Mouse (Mus musculus): Measurements from ENCODE around the gene Oit1.
A peak's percentile ranks its signal among the peaks of the same experiment; 100 is the strongest.

Oit1 gene

DNA sequence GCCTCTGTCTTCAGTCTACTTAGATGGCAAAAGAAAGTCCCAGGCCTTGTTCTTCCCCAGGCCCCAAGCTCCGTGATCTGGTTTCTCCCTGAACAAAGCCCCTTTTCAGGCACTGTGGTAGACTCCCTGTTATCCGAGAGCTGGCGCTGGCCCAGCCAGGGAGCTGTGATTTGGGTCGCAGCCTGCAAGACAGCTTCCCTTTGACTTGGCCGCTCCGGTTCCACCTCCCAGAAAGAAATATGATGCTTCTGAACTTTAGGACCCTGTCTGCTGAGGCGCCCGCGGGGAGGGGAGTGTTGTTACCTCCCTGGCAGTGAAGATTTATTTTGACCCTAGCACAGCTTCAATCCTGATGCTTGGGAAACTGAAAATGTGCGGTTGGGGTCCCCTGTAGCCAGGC, 42.6 kb downstream of the Oit1 start:
- DNase-seq (ENCODE audit: low spot score) = no peak

DNA sequence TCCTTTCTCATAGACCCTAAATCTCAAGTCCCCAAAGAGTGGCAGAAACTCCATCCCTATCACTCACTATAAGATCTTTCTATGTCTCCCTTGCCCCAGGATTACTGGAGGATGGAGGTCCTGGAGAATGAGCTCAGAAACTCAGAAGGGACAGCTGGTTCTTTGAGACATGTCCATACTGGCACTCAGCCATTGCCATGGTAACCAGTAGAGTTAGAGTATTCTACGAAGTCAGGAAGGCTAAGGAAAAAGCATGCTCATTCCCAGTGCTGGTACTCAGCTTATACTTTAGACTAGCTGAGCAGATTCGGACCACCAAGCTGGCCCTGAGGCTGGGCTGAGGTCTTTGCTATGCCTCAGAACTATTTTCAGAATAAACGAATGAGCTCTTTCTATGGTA, 44.0 kb downstream of the Oit1 start:
- no peak for DNase-seq (ENCODE audit: low spot score)

DNA sequence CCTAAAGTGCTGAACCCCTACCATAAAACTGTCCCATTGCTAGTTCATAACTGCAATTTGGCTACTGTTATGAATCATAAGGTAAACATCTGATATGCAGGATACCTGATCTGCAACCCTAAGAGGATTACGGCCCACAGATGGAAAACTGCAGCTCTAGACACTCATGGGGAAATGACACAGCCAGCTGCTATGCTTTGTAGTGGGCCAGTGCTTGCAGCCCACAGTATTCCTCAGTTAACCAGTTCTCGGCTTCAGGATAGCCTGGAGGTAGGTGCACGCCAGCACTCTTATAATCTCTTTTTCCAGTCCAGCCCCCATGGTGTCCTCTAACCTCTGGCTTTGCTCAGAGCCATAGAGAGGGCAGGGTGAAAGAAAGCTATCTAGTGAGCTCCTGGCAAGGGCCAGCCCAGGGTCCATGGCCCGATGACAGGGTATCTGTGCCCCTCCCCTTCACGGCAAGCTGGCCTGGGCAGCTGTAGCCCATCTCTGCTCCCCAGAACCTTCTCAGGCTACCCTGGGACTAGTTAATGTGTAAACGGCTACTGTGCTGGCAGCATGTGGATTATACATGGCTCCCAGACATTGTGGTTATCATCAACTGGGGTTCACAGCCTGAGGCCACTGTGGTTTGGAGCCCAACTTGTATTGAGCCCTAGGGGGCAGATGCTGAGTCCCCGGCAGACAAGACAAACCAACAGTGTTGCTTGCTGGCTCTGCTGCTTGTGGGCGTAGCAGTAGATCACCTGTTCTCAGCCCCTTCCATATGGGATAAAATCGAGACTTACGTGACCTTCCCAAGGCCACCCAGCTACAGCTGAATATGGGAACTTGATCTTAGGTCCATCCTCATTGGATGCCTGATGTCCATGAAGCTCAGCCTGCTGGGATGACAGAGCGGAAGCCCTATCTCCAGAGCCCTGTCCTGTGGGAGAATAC, 46.0 kb downstream of the Oit1 start:
- DNase-seq (ENCODE audit: low spot score) = no peak

DNA sequence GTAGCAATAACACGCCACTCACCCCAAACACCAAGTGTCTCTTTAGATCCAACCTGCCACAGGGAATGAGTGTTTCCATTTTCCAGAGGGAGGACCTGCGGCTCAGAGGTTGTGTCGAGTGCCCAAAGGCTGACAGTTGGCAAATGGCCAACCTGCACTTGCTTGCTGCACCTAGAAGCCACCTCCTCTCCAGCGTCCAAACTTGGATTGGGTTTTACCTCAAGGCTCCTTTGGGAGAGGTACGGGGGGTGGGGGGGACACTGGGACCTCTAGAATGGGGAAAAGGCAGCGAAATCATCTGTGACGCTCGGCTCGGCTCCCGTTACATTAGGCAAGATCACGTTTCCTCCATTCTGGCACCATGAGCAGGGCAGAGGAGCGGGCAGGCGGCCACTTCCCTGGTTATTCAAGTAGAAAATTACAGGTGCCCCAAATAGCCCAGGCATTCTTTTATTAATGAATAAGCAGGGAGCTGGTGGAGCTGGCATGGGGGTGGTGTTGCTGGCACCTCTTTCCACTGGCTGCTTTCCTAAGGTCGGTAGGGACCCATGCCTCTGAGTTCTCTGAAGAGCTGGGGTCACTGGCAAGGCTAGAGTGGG, 47.1 kb downstream of the Oit1 start:
- DNase-seq (ENCODE audit: low spot score) = peak; percentile 38

DNA sequence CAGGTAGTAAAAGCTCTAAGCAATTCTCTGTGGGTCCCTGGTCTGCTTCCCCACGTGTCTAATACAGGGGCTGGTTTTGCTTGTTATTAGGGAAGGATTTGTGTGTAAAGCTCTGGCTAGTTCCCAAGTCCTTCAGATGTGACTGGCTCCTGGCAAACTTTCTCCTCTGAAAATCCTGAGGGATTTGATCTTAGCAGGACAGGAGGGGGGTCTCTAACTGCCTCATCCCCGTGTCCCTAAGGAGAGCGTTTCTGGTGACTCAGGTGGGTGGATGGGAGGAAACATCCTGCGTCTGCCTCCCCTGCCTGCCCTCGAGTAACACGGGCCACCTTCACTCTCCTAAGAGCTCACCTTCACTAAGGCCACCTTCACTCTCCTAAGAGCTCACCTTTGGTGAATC, 48.2 kb downstream of the Oit1 start:
- no peak for DNase-seq (ENCODE audit: low spot score)

DNA sequence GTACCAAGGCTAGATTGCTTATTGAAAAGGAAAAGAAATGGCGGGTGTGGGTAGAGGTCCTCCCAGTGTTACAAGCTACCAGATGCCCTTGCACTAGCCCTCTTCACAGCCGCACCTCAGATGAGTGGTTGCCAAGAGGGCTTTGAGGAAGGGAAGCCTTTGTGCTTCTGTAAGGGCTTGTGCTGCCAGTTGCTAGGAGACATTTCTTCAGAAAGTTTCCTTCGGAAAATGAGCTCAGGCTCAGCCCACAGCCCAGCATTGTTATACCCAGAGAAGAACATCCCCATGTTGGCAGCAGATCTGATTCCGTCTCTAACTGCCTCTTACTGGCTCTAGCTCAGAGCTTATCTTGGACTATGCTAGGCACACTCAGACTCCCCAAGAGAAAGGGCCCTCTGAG, 49.0 kb downstream of the Oit1 start:
- no peak for DNase-seq (ENCODE audit: low spot score)

DNA sequence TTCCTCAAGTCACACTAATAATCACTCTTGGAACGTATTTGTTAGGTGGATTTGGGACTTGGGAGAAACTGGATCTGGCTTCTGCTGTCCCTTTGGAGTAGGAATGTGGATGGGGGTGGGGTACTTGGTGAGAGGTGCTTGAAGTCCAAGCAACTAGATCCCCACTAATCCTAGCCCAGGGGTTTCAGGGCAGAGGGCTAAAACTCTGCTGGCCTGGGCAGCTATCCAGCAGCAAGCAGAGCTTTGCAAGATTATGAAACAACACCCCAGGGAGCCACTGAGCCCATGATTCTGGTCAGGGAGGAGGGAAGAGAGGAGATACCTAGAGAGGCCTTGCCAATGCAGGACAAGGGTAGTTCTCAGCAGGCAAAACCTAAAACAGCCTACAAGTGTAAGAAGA, 51.2 kb downstream of the Oit1 start:
- no peak for DNase-seq (ENCODE audit: low spot score)

DNA sequence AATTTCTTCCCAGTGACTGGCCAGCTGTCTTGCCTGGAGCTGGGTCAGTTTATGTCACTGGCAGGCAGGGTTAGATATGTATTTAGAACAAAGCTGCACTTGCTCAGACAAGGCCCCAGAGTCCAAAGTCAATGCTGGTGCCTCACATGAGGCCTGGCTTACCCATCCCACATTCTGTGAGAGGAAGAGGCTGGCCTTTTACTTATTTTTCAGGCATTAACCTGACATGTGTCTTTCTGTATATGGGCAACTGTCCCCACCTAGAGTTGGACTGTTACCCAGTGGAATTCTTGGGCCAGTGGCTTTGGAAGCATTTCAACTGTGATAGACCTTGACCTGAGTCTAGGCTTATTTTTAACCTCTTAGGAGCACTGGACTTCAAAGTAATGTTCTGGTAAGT, 51.6 kb downstream of the Oit1 start:
- no peak for DNase-seq (ENCODE audit: low spot score)

DNA sequence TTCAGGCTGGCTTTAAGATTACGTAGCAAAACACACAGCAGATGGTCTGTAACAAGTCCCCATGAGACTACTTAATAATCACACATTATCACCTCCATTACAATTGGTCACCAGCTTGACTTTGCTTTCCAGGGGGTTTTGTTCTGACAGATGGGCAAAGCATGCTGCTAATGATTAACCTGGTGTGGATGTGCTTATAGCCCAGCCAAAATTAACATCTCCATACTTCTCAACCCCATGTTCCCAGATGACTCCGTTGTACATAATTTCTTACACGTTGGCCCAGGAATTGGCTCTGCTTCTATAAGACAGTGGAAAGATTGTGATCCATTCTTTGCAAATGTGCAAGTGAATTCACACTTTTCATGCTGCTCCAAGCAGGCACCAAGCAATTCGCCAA, 52.8 kb downstream of the Oit1 start:
- no peak for DNase-seq (ENCODE audit: low spot score)

DNA sequence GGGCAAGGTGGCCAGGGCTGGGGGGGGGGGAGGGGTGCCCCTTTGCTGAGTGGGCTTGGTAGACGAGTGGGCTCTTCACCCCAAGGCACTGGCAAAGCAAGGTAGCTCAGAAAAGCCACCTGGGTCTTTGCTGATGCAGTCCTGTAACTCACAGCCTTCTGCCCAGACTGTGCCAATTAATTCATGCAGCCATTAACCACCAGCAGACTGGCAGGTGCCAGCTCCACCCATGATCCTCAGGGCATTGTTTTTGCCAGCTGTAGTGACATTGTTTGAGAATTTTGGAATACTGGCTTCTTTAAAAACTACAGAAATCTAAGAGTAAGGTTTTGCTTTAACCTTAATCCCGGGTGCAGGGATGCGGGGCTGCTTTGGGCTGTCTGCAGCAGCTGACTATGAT, 58.0 kb downstream of the Oit1 start:
- DNase-seq (ENCODE audit: low spot score) = no peak

DNA sequence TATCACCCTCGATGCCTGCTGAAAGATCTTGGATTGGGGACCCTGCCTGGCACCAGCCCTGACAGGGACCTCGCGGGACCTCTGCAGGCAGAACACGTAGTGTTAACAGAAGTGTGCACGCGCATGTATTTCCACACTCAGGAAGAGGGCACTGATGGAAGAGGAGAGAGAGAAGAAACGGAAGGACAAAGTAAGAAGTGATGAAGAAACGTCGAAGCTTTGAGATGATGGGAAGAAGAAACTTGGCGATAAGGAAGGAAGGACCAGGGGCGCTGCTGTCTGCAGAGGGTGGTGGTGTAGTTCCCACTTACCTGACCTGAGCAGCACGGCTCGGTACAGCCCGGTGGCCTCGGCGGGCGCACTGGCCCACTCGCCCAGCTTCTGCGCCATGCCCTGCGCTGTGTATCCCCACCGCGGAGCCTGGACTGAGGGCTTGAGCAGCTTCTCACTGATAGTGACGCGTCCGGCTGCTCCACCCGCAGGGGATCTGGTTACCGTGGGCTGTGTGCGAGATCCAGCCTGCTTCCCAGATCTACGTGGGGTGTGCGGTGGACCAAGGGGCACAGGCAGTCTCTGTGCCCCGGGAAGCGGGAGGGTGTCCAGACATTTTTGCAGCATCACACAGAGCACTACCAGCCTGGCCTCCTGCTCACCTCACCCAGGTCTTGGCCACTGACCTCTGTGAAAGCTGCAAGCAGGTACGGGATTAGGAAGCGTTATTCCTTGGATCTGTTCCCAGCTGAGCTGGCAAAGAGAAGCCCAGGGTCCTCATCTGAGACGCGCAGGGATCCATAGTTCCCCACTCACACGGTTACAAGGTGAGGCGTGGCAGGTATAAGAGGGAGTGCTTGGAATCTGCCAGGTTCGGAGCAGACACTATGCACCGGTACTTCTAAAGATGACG, 61.1 kb downstream of the Oit1 start, which contains the start of gene Fam107a:
Gene Fam107a (minus strand): TSS at position 830 of the 904 bp plus-strand sequence.
- DNase-seq (ENCODE audit: low spot score) = no peak

DNA sequence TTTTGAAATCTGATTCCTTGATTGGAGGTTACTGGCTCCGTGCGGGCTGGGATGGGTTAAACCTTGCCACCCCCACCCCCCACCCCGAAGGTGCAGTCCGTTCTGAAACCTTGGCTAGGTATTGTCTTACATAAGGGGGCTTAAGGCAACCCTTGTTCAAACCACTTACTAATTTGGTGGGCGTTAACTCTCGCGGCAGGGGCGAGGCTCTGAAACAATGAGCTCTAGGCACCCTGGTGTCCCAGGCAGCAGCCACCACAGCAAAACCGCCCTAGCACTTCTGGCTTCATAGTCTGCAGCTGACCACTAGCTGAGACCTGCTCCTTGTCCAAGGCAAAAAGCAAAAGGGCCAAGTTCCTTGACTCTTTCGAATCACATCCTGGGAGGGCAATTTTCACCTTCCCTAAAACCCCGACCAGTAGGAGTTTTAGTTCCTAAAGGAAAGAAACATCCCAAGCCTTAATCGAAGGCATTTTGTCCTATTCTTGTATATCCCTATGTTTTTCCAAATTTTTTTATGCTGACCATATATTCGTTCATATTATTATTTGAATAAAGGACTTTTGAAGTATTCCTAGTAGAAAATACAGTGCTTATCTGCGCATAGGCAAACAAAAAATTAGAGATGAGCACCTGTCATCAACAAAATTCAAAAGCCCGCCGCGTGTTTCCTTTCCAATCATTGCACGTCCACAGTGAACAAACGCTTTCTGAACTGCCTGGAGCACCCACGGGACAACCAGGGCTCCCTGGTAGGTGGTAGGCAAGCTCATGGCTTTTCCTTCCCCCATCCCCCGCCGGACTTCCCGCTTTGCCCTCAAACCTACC, 62.0 kb downstream of the Oit1 start:
- no peak for DNase-seq (ENCODE audit: low spot score)

DNA sequence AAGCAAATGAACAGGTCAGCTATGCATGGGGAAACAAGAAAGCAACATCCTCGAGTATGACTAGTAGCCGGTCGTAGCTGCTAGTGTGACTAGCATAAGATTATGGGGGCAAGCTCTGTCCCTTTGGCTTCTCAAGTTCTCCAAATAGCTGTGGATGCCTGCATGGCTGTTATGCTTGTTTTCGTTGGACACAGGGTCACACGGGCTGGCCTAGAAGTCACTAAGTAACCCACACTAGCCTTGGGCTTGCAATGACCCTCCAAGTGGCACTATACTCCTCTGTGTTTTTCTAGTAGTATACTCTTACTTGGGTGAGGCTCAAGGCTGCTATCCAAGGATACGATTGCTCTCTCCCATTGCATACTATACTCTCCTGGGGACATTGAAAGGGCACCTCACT, 63.4 kb downstream of the Oit1 start:
- DNase-seq (ENCODE audit: low spot score) = no peak

DNA sequence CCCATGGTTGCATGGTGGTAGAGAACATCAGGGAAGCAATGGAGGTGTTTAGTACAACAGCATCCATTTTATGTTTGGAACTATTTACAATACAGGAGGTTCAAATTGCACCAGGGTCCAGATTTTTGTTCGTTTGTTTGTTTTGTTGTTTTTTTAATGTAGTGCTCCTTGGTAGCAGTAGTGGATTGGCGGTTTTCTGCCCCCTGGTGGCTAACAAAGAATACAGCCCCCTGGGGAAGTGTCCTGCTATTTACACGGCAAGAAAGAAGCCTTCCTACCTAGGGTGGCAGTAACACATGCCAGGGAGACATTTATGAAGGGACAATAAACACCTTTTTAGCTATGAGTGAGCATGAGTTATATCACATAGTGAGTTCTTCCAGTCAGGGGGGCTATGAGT, 64.0 kb downstream of the Oit1 start:
- no peak for DNase-seq (ENCODE audit: low spot score)

DNA sequence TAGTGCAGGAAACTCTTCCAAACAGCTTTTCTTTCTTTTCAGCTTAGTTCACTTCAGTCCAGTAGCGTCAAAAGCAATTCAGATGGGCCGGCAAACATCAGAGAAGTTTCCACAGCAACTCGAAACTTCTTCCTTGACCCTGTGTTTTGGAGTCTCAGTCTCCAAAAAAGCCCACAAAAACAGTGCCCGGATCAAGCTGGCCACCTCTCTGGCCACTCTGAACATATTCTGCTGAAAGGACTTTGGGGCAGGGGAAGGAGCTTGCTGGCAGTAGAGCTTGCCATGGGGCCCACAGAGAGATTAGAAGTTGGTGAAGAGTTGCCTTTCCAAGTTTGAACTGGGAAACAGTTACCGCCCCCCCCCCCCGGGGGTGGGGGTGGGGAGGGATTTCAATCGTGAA, 64.7 kb downstream of the Oit1 start:
- no peak for DNase-seq (ENCODE audit: low spot score)

DNA sequence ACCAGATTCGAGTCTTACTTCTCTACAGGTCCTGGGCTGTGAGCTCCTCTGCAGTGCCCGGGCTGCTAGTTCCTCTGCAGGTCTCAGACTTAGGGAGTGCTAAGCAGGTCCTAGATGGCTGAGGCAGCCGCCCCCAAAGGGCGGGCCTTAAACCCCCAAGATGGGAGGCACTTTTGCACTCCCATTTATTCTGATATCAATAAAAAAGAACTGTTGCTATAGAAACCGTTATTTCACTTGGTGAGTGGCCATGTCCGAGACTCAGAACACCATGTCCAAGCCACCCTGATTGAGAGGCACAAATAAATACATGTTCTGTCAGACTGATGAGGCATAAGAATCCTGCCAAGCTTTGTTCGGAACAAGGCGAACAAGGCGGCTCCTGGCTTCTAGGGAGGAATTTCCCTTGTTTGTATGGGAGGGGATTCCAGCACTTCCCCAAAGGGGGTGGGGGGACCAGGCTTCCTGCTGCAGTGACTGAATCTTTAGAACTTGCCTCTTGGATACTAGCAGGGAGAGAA, 68.9 kb downstream of the Oit1 start:
- peak; percentile 7 for DNase-seq (ENCODE audit: low spot score)

DNA sequence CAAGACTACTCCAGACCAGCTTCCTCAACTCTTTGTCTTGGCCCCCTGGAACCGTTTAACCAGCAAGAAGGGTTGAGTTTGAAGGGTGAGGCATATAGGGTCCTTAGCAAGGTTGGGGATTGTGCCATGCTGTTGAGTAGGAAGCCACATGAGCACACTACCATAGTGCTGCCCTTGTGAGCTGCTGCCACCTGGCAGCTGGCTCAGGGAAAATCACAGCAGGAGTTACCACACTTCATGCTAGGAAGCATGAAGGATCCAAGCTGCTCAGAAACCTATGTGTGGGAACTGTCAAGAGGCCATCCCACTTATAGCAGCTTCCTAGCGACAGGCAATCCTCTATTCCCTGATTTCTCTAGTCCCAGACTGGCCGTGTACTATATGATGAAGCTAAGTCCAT, 69.9 kb downstream of the Oit1 start:
- no peak for DNase-seq (ENCODE audit: low spot score)

DNA sequence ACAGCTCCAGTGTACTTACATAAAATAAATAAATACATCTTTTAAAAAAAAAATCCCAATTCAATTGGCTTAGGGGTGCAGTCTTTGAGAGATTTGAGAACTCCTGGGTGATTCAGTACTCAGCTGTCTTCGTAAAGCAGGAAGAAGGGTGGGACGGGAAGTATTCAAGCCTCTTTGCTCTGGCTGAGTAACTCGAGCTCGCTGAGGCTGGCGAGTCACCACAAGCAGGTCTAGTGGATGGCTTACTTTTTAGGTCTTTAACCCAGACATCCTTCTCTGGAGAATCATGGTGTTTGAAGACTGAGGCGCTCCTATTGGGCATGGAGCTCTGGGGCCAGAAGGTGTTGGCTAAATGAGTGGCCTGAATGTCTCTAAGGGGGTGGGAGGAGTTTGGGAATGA, 71.7 kb downstream of the Oit1 start:
- no peak for DNase-seq (ENCODE audit: low spot score)

DNA sequence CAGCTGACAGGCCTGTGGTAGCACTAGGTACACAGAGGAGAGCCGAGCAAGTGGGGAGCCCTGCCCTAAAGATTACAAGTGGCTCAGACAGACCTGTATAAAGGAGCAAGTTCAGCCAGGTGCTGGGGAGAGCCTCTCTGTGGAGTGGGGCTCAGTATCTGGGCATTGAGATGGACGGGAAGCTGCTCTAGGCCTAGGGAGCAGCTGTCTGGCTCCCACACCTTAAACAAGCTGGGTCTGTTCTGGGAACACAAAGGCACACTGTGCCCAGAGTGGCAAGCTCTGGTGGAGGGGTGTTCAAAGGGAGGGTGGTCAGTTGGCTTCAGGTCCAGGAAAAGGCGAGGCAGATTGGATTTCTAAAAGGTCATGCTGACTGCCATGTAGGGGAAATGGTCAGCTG, 73.5 kb downstream of the Oit1 start:
- DNase-seq (ENCODE audit: low spot score) = no peak

DNA sequence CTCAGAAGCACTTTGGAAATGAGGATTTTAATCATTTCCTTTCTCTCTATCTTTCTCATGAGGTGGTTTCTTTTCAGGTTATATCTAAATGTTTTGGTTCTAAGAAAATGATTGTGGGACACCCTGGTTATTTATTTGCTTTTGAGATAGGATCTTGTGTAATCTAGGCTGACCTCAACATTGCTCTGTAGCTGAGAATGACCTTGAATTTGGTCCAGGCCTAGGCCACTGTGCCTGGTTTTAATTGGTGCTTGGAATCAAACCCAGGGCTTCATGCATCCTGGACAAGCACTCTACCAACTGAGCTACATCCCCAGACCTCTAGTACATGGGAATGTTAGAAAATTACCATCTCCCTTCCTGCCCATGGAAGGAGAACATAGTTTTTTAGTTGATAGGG, 74.5 kb downstream of the Oit1 start:
- DNase-seq (ENCODE audit: low spot score) = no peak

DNA sequence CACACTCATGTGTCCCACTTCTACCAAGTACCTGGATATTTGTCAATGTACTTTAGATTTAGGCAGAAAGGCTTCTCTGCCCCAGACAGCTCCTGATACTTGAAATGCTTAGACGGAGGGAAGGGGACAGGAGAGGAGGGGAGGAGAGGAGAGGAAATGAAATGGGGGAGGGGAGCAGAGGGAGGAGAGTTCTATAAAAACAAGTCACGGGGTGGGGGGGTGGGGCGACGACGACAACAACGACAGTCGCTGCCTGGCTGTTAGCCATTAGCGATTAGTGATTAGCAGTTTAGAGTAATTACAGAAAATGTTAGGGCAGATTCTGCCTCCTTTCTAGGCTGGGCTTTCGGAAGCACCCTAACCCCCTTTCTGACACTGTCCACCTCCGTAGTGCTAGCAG, 75.9 kb downstream of the Oit1 start:
- DNase-seq (ENCODE audit: low spot score) = no peak

DNA sequence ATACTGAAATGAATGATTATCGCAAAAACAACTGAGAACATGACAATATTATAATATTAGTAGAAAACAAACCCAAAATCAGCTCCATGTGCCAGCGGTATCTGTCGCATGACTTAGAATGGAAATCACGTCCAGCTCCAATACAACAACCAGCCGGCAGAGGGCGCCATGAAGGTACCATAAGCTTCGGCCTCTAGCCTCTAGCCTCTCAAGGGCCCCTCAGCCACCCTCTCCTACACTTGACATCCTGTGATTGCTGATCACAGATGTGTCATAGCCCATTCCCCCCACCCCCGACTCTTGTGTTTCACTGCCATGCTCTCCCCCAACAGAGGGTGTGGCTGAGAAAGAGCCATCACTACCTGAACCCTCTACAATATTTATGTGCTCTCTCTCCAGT, 78.3 kb downstream of the Oit1 start:
- DNase-seq (ENCODE audit: low spot score) = peak; percentile 47
